In the genomic region with DNA sequence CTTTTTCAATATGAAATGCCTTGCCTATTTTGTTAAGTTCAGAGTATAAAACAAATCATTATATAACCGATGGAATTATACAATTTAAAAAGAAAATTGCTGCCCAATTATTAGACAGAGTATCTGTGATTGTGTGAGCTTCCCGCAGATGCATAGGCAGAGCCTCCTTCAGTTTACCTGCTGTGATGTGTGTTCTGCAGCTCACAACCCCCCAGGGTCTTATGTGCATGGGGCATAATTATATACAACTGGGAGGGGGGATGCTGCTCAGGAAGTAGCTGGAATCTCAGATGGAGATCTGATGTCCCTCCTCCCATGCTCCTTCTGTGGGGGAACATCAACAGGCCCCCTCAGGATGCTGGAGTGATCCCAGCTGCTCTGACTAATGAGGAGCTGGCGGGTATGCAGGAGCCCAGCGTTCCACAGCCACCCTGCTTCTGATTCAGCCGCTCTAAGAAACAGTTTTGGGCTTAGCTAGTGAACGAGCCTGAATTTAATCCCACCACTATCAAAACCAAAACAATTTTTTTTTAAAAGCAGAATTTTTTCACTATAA, we compare ENCODE assay signal across 9 mouse cellular contexts. TPM values are rescaled to one million over a fixed set of nuclear protein-coding genes. Genes with fewer than 3 reads are reported as not detected.
DNase-seq lines count a peak whose midpoint lies in the region; ATAC-seq lines count a peak whose summit lies in the region.
"Had no signal": no experiment of that assay in that cellular context is flagged by ENCODE, and none has a peak within 500 bp of the region (broad histone marks: within the 10 kb centered on the region; RNA-seq: fewer than 3 reads in every experiment).

No protein-coding gene starts in this region.

- no peaks in the 10 kb centered on the region for H3K36me3 ChIP-seq in hindbrain, embryonic 11.5 days (ENCODE audit: control insufficient read depth, insufficient read depth, low read length)
- H3K36me3 ChIP-seq in hindbrain, embryonic 10.5 days, result peaks cover 26% of the 10 kb centered on the region
- H3K36me3 ChIP-seq in neural tube, embryonic 12.5 days, result peaks cover 17% of the 10 kb centered on the region
- 0 out of 2 replicates have a peak, but pooled peaks cover 3% of the 10 kb centered on the region for H3K36me3 ChIP-seq in neural tube, embryonic 15.5 days
- H3K36me3 ChIP-seq in stomach, embryonic 15.5 days, result 0 out of 2 replicates have a peak, but pooled peaks cover 4% of the 10 kb centered on the region

- H3K4me2 ChIP-seq in hindbrain, embryonic 11.5 days (replicated peaks; ENCODE audit: low read depth, low read length), result no peak overlapping the region
- H3K4me2 ChIP-seq in neural tube, embryonic 12.5 days (replicated peaks), result no peak overlapping the region
- no peak overlapping the region for H3K4me2 ChIP-seq in neural tube, embryonic 15.5 days
- no peak overlapping the region for H3K4me2 ChIP-seq in stomach, embryonic 15.5 days
- H3K4me2 ChIP-seq: limb, embryonic 12.5 days had no signal

- H3K9me3 ChIP-seq in hindbrain, embryonic 11.5 days (ENCODE audit: control insufficient read depth, low read length), result no peaks in the 10 kb centered on the region
- no peaks in the 10 kb centered on the region for H3K9me3 ChIP-seq in hindbrain, embryonic 10.5 days
- H3K9me3 ChIP-seq in neural tube, embryonic 12.5 days, result no peaks in the 10 kb centered on the region
- no peaks in the 10 kb centered on the region for H3K9me3 ChIP-seq in neural tube, embryonic 15.5 days (replicated peaks)
- no peaks in the 10 kb centered on the region for H3K9me3 ChIP-seq in stomach, embryonic 15.5 days
- H3K9me3 ChIP-seq: limb, embryonic 12.5 days had no signal

- 77% methylated on average over 6 of the region's 6 CpGs for WGBS in hindbrain, embryonic 11.5 days
- 77% methylated on average over 6 of the region's 6 CpGs for WGBS in hindbrain, embryonic 10.5 days
- 62% methylated on average over 6 of the region's 6 CpGs for WGBS in neural tube, embryonic 12.5 days
- WGBS in neural tube, embryonic 15.5 days, result 49% methylated on average over 6 of the region's 6 CpGs
- 50% methylated on average over 6 of the region's 6 CpGs for WGBS in stomach, embryonic 15.5 days

- no peaks in the 10 kb centered on the region for H3K27me3 ChIP-seq in hindbrain, embryonic 11.5 days (ENCODE audit: control insufficient read depth, insufficient read depth, low read length)
- no peaks in the 10 kb centered on the region for H3K27me3 ChIP-seq in hindbrain, embryonic 10.5 days (ENCODE audit: insufficient read depth, poor library complexity, severe bottlenecking)
- H3K27me3 ChIP-seq in neural tube, embryonic 12.5 days (replicated peaks), result no peaks in the 10 kb centered on the region
- no peaks in the 10 kb centered on the region for H3K27me3 ChIP-seq in neural tube, embryonic 15.5 days (replicated peaks)
- H3K27me3 ChIP-seq in stomach, embryonic 15.5 days (replicated peaks), result no peaks in the 10 kb centered on the region
- H3K27me3 ChIP-seq: limb, embryonic 12.5 days had no signal

- no peak overlapping the region for H3K9ac ChIP-seq in hindbrain, embryonic 11.5 days (ENCODE audit: low read depth, low read length)
- H3K9ac ChIP-seq in neural tube, embryonic 12.5 days, result no peak overlapping the region
- H3K9ac ChIP-seq in neural tube, embryonic 15.5 days (replicated peaks), result no peak overlapping the region
- H3K9ac ChIP-seq in stomach, embryonic 15.5 days, result no peak overlapping the region
- H3K9ac ChIP-seq: limb, embryonic 12.5 days had no signal

- DNase-seq in hindbrain, embryonic 11.5 days (ENCODE audit: low spot score), result peak; percentile 10
- DNase-seq in hindbrain, embryonic 10.5 days (ENCODE audit: low spot score), result no peak
- DNase-seq in left cerebral cortex, postnatal 10 days (ENCODE audit: extremely low spot score in 1 of 2, low spot score in 2 of 2), result peak; percentile 44 to 55
- no peak for DNase-seq in testis, postnatal 14 days (ENCODE audit: low spot score)

- ATAC-seq in hindbrain, embryonic 11.5 days (ENCODE audit: low FRiP score), result peak; percentile 56; the same call in 1 of the 2 replicates
- peak; percentile 70 for ATAC-seq in neural tube, embryonic 12.5 days (ENCODE audit: low FRiP score, low read depth)
- ATAC-seq in neural tube, embryonic 15.5 days (ENCODE audit: low FRiP score), result no peak
- ATAC-seq in stomach, embryonic 15.5 days (ENCODE audit: insufficient read depth, low FRiP score, low read depth), result peak; percentile 72; the same call in 1 of the 2 replicates
- no peak for ATAC-seq in granulocyte monocyte progenitor cell, adult 5-6 weeks (replicated peaks; ENCODE audit: poor library complexity, severe bottlenecking)

- no peaks in the 10 kb centered on the region for H3K4me1 ChIP-seq in hindbrain, embryonic 11.5 days (replicated peaks; ENCODE audit: control insufficient read depth, insufficient read depth, low read length)
- peaks cover 6% of the 10 kb centered on the region; the same call in 1 of the 2 replicates for H3K4me1 ChIP-seq in hindbrain, embryonic 10.5 days (replicated peaks)
- no peaks in the 10 kb centered on the region for H3K4me1 ChIP-seq in neural tube, embryonic 12.5 days
- H3K4me1 ChIP-seq in neural tube, embryonic 15.5 days, result peaks cover 4% of the 10 kb centered on the region
- H3K4me1 ChIP-seq in stomach, embryonic 15.5 days, result peaks cover 6% of the 10 kb centered on the region; the same call in 1 of the 2 replicates

- H3K27ac ChIP-seq in hindbrain, embryonic 11.5 days (ENCODE audit: low read depth, low read length), result no peak overlapping the region
- H3K27ac ChIP-seq in hindbrain, embryonic 10.5 days, result no peak overlapping the region
- H3K27ac ChIP-seq in neural tube, embryonic 12.5 days, result no peak overlapping the region
- H3K27ac ChIP-seq in neural tube, embryonic 15.5 days (replicated peaks), result no peak overlapping the region
- H3K27ac ChIP-seq in stomach, embryonic 15.5 days, result no peak overlapping the region
- H3K27ac ChIP-seq: limb, embryonic 12.5 days had no signal

- intact Hi-C loops in left cerebral cortex, postnatal 10 days (cut with DNase I), result no loop called here

- H3K4me3 ChIP-seq in hindbrain, embryonic 11.5 days (ENCODE audit: low read depth, low read length), result no peak overlapping the region
- no peak overlapping the region for H3K4me3 ChIP-seq in hindbrain, embryonic 10.5 days
- H3K4me3 ChIP-seq in neural tube, embryonic 12.5 days, result no peak overlapping the region
- H3K4me3 ChIP-seq in neural tube, embryonic 15.5 days (replicated peaks), result no peak overlapping the region
- H3K4me3 ChIP-seq in stomach, embryonic 15.5 days (replicated peaks), result no peak overlapping the region
- H3K4me3 ChIP-seq: limb, embryonic 12.5 days had no signal

RNA-seq across cellular contexts. Expression of a gene that starts 19.4 kb away (rescaled TPM):
- polyA plus RNA-seq in hindbrain, embryonic 11.5 days (2014; fragmentation: Nextera tagmentation; extraction: Ambion mirVana), result 28.8 and 30.8 TPM in 2 replicates
- polyA plus RNA-seq in hindbrain, embryonic 10.5 days (2016; fragmentation: Nextera tagmentation; extraction: Ambion mirVana), result 26.2 and 26.4 TPM in 2 replicates
- polyA plus RNA-seq in neural tube, embryonic 12.5 days (2016; fragmentation: Nextera tagmentation; extraction: Ambion mirVana), result 29.2 and 30.6 TPM in 2 replicates
- polyA plus RNA-seq in neural tube, embryonic 15.5 days (2015; fragmentation: Nextera tagmentation; extraction: Ambion mirVana), result 31.5 and 32.1 TPM in 2 replicates
- 10 to 100 TPM; 26.0 to 30.2 TPM for total RNA-seq in left cerebral cortex, postnatal 10 days (2021)
- 28.4 and 29.3 TPM in 2 replicates for polyA plus RNA-seq in stomach, embryonic 15.5 days (2015; fragmentation: Nextera tagmentation; extraction: Ambion mirVana)
- total RNA-seq in granulocyte monocyte progenitor cell, adult 5-6 weeks (2014; fragmentation: Nextera tagmentation), result 15.6 and 30.9 TPM in 2 replicates
- 36.2 and 44.7 TPM in 2 replicates for total RNA-seq in granulocyte monocyte progenitor cell, adult 5-6 weeks (2017)

RNA-seq across cellular contexts. Expression of a gene that starts 22.8 kb away (rescaled TPM):
- polyA plus RNA-seq in hindbrain, embryonic 11.5 days (2014; fragmentation: Nextera tagmentation; extraction: Ambion mirVana), result 30.4 and 32.8 TPM in 2 replicates
- 30.7 and 31.8 TPM in 2 replicates for polyA plus RNA-seq in hindbrain, embryonic 10.5 days (2016; fragmentation: Nextera tagmentation; extraction: Ambion mirVana)
- 24.9 and 26.4 TPM in 2 replicates for polyA plus RNA-seq in neural tube, embryonic 12.5 days (2016; fragmentation: Nextera tagmentation; extraction: Ambion mirVana)
- polyA plus RNA-seq in neural tube, embryonic 15.5 days (2015; fragmentation: Nextera tagmentation; extraction: Ambion mirVana), result 33.1 and 33.6 TPM in 2 replicates
- 10 to 100 TPM; 21.9 to 24.8 TPM for total RNA-seq in left cerebral cortex, postnatal 10 days (2021)
- 31.2 and 38.9 TPM in 2 replicates for polyA plus RNA-seq in stomach, embryonic 15.5 days (2015; fragmentation: Nextera tagmentation; extraction: Ambion mirVana)
- 13.1 and 23.5 TPM in 2 replicates for total RNA-seq in granulocyte monocyte progenitor cell, adult 5-6 weeks (2014; fragmentation: Nextera tagmentation)
- total RNA-seq in granulocyte monocyte progenitor cell, adult 5-6 weeks (2017), result 43.2 and 53.0 TPM in 2 replicates

RNA-seq across cellular contexts. Expression of a gene that starts 51.3 kb away (rescaled TPM):
- 16.3 and 18.1 TPM in 2 replicates for polyA plus RNA-seq in hindbrain, embryonic 11.5 days (2014; fragmentation: Nextera tagmentation; extraction: Ambion mirVana)
- polyA plus RNA-seq in hindbrain, embryonic 10.5 days (2016; fragmentation: Nextera tagmentation; extraction: Ambion mirVana), result 11.2 and 12.2 TPM in 2 replicates
- polyA plus RNA-seq in neural tube, embryonic 12.5 days (2016; fragmentation: Nextera tagmentation; extraction: Ambion mirVana), result 14.8 and 15.0 TPM in 2 replicates
- polyA plus RNA-seq in neural tube, embryonic 15.5 days (2015; fragmentation: Nextera tagmentation; extraction: Ambion mirVana), result 20.0 and 26.3 TPM in 2 replicates
- total RNA-seq in left cerebral cortex, postnatal 10 days (2021), result 10 to 100 TPM; 21.1 to 21.7 TPM
- 9.4 and 10.7 TPM in 2 replicates for polyA plus RNA-seq in stomach, embryonic 15.5 days (2015; fragmentation: Nextera tagmentation; extraction: Ambion mirVana)
- total RNA-seq in granulocyte monocyte progenitor cell, adult 5-6 weeks (2014; fragmentation: Nextera tagmentation), result 5.5 and 6.1 TPM in 2 replicates
- 23.0 and 25.3 TPM in 2 replicates for total RNA-seq in granulocyte monocyte progenitor cell, adult 5-6 weeks (2017)

Comparison
In these comparisons a context has a peak if more than half of its experiments do, and no peak if none do; other contexts are left out.
1. ATAC-seq: peak in hindbrain, embryonic 11.5 days (single experiment), neural tube, embryonic 12.5 days (single experiment) and stomach, embryonic 15.5 days (single experiment); none in neural tube, embryonic 15.5 days (single experiment) and granulocyte monocyte progenitor cell, adult 5-6 weeks (single experiment).
2. DNase-seq: peak in hindbrain, embryonic 11.5 days (single experiment) and left cerebral cortex, postnatal 10 days (2 of 2); none in hindbrain, embryonic 10.5 days (single experiment) and testis, postnatal 14 days (single experiment).